Mouse (Mus musculus): ENCODE data around the gene Pgr. TPM values are rescaled to one million over a fixed set of nuclear protein-coding genes. Genes with fewer than 3 reads are reported as not detected.

The Pgr gene
- total RNA-seq, 2 experiments from 2014 or later: 0.14 to 0.56 TPM

Other genes with a start within 250 kb of the Pgr start
- gene Gm16485, start 72.0 kb downstream of the Pgr start, total RNA-seq (2021): under 1 TPM; 0.11 to 0.14 TPM